Mouse (Mus musculus): ENCODE measurements at regions not wholly inside any gene's neighbourhood (a gene's known extent, or its start where the extent isn't known, plus 50 kb on each side); places are given as distances from the start of the nearest gene placed in this dataset.

DNA sequence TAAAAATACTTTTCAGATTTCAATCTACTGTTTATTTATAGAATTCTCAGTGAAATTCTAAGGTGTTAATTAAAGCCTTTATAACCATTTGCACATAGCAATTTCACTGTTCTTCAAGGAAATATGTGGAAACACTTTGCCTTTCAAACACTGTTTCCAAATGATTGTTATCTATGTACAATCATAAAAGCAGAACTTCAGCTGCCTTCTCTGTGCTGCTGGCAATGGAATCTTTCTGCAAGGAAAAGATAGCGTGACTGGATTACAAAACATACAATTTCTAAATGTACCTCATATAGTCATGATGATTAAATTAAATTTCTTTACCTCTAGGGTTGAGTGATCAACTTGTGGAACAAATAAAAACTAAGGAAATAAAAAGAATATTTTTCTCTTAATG lies 326.2 kb downstream of the Kctd12 start:
- TF ChIP-seq CTCF (IDR thresholded peaks at IDR 0.05; ENCODE audit: low read depth) (no peak), EP300 (optimal IDR thresholded peaks at IDR 0.05) (no peak)

Data from stomach, postnatal 0 days (tissue).